Mouse (Mus musculus): ENCODE measurements around the gene Fam155a. TPM values are rescaled to one million over a fixed set of nuclear protein-coding genes. Genes with fewer than 3 reads are reported as not detected.

Fam155a gene
- polyA plus RNA-seq, 1 experiment from 2014 or later, result 0.15 TPM

DNA sequence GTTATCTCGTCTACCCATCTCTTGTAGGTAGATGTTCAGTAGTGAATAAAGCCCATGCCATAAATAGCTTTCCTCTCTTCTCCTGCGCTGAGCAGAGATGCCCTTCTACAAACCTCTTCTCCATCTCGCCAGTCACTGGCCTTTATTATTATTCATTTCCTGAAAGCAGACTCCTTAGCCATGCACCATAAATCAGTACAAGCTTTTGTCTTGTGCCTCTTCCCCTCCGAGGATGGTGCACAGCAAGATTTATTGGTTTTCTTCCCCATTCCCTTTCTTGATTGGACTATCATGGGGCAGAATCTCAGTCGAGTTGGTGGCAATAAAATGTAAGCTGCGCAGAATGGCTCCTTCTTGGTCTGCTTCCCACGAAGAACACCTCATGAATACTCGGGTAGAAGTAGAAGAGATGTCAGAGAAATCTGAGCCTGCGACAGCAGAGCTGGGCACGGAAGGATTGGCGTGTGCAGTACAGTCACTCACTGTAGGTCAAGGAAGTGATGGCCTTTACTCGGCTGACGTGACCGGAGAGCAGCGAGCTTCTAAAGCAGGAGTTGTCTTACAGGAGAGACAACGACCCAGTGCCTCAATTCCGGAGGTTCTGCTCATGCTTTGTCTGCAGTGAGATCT lies 590.2 kb downstream of the Fam155a start:
- Histone ChIP-seq H3K27me3 (ENCODE audit: control insufficient read depth, insufficient read depth, low read depth, low read length) (no peaks in the 10 kb centered on the region), H3K9me3 (ENCODE audit: control insufficient read depth, low read length) (no peaks in the 10 kb centered on the region), H3K9ac (ENCODE audit: low read length) (no peak overlapping the region), H3K4me1 (replicated peaks; ENCODE audit: control insufficient read depth, insufficient read depth, low read length) (no peaks in the 10 kb centered on the region), H3K36me3 (ENCODE audit: control insufficient read depth, insufficient read depth, low read length) (no peaks in the 10 kb centered on the region), H3K4me3 (ENCODE audit: low read length) (no peak overlapping the region), H3K27ac (ENCODE audit: low read length) (no peak overlapping the region), H3K4me2 (ENCODE audit: low read depth, low read length) (no peak overlapping the region)
- WGBS, result 74% methylated on average over 17 of the region's 17 CpGs
- no peak for ATAC-seq (ENCODE audit: low read depth)

DNA sequence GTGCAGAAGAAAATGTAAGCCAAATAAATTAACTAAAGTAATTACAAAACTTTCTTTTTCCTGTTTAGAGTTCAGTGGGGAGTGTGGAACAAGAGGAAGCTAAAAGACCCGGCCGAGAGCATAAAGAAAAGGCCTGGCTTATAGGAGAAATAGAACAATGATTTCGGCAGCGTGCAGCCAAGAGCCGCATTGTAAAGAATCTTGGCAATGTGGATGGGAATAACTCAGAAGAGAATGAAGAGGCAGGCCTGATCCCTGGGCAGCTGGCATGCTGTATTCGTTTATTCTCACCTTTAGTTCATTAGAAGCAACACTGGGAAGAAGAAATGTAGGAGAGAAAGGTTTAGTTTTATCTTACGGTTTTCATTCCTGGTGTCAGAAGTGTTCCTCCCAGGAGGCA lies 594.0 kb downstream of the Fam155a start:
- ATAC-seq (ENCODE audit: low read depth), result no peak
- H3K9me3 ChIP-seq (ENCODE audit: control insufficient read depth, low read length), result no peaks in the 10 kb centered on the region
- H3K4me1 ChIP-seq (replicated peaks; ENCODE audit: control insufficient read depth, insufficient read depth, low read length), result peaks cover 7% of the 10 kb centered on the region
- no peaks in the 10 kb centered on the region for H3K36me3 ChIP-seq (ENCODE audit: control insufficient read depth, insufficient read depth, low read length)
- H3K9ac ChIP-seq (ENCODE audit: low read length), result no peak overlapping the region
- no peak overlapping the region for H3K27ac ChIP-seq (ENCODE audit: low read length)
- no peak overlapping the region for H3K4me3 ChIP-seq (ENCODE audit: low read length)
- H3K4me2 ChIP-seq (ENCODE audit: low read depth, low read length), result no peak overlapping the region
- H3K27me3 ChIP-seq (ENCODE audit: control insufficient read depth, insufficient read depth, low read depth, low read length), result no peaks in the 10 kb centered on the region
- WGBS, result 68% methylated on average over 7 of the region's 7 CpGs

DNA sequence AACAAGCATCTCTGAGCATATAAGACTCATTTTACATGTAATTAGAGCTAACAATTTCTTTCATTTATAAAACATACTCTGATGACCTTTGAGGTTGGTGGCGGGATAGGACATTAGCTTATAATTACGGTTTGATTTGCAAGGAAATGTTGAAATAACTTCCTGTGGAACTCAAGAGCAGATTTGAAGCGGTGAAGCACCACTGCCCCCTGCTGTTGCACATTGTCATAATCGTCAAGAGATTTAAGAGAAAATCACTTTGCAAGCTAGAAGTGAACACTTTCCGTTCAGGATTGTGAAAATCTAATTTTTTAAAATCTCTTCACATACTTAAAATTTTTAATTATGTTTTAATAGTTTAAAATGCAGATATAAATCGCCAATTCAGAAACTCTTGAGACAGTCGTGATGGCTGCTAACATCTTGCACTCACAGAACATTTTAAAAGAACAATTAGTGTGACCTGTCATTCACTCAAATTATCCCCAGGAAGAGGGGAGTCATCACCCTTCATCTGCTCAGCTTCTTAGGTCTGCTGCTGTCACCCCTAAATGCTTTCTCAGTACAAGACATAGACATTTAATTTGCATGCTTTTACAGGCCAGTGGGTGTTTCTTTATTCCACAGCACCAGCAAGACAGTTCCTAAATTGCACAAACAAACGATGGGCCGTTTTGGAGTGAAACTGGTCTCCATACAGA lies 595.9 kb downstream of the Fam155a start:
- Histone ChIP-seq H3K4me3 (ENCODE audit: low read length) (no peak overlapping the region), H3K9me3 (ENCODE audit: control insufficient read depth, low read length) (no peaks in the 10 kb centered on the region), H3K27ac (ENCODE audit: low read length) (no peak overlapping the region), H3K4me1 (replicated peaks; ENCODE audit: control insufficient read depth, insufficient read depth, low read length) (peaks cover 12% of the 10 kb centered on the region), H3K4me2 (ENCODE audit: low read depth, low read length) (no peak overlapping the region), H3K27me3 (ENCODE audit: control insufficient read depth, insufficient read depth, low read depth, low read length) (no peaks in the 10 kb centered on the region), H3K36me3 (ENCODE audit: control insufficient read depth, insufficient read depth, low read length) (no peaks in the 10 kb centered on the region), H3K9ac (ENCODE audit: low read length) (no peak overlapping the region)
- no peak for ATAC-seq (ENCODE audit: low read depth)
- 17% methylated on average over 9 of the region's 9 CpGs for WGBS

DNA sequence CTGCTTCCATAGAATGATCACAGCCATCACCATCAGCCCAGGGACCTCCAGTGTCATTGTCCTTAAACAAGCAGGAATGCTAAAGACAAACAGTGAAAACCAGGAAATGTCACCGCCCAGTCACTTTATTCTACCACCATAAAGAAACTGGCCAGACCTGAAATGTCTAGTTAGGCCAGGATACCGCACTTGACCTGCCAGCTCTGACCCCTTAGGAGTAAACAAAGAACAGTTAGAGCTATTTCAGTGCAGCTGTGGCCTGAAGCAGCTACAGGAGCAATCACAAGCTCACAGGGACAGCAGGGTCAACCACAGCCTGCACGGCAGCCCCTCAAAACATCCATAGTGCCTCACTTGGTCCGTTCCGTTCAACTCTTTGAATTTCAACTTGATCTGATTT lies 599.1 kb downstream of the Fam155a start:
- peaks cover 22% of the 10 kb centered on the region for H3K4me1 ChIP-seq (replicated peaks; ENCODE audit: control insufficient read depth, insufficient read depth, low read length)
- H3K27ac ChIP-seq (ENCODE audit: low read length), result peak overlapping the region; percentile 7; the same call in 1 of the 2 replicates
- H3K9ac ChIP-seq (ENCODE audit: low read length), result no peak overlapping the region
- no peak overlapping the region for H3K4me3 ChIP-seq (ENCODE audit: low read length)
- no peaks in the 10 kb centered on the region for H3K9me3 ChIP-seq (ENCODE audit: control insufficient read depth, low read length)
- no peaks in the 10 kb centered on the region for H3K36me3 ChIP-seq (ENCODE audit: control insufficient read depth, insufficient read depth, low read length)
- ATAC-seq (ENCODE audit: low read depth), result peak; percentile 58; the same call in 1 of the 2 replicates
- WGBS, result 46% methylated on average over 5 of the region's 5 CpGs
- H3K27me3 ChIP-seq (ENCODE audit: control insufficient read depth, insufficient read depth, low read depth, low read length), result no peaks in the 10 kb centered on the region
- H3K4me2 ChIP-seq (ENCODE audit: low read depth, low read length), result no peak overlapping the region

DNA sequence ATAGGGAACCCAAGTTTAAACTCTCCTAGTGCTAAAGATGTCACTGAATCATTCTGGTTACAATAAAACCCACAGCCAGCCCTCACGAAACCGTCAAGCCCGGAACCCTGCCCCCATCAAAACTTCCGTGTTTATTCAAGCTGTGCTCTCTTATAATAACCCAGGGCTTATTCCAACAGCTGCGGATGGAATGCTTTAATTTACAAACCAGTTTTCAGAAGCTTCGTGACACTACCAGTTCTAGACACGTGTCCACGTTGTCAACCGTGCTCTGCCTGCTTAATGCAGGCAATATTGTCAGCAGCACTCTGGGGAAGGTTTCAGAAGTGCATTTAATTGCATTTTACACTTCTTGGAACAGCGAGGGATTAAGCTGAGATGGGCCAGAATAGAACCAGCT lies 603.0 kb downstream of the Fam155a start:
- peak; percentile 38; the same call in 1 of the 2 replicates for ATAC-seq (ENCODE audit: low read depth)
- whole genome bisulfite sequencing, result 20% methylated on average over 10 of the region's 10 CpGs

DNA sequence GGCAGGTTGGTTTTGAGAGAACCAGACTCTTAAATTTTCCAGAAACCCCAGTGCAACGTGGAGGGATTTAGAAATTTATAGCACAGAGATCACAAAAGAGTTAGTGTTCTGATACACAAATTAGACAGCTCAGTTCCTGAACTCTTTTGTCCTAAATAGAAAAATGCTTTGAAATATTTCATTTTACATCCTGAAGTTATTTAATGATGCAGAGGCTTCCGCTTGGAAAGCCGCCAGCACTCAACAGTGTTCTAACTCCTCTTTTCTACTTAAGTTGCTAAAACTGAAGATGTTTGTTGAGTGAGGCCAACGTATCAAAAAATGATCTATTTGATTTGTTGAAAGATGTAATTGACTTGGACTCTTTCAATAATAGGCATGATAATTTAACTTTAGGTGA lies 609.4 kb downstream of the Fam155a start:
- Histone ChIP-seq H3K27me3 (ENCODE audit: control insufficient read depth, insufficient read depth, low read depth, low read length) (no peaks in the 10 kb centered on the region), H3K4me3 (ENCODE audit: low read length) (no peak overlapping the region), H3K27ac (ENCODE audit: low read length) (no peak overlapping the region), H3K9ac (ENCODE audit: low read length) (no peak overlapping the region), H3K36me3 (ENCODE audit: control insufficient read depth, insufficient read depth, low read length) (no peaks in the 10 kb centered on the region), H3K4me1 (replicated peaks; ENCODE audit: control insufficient read depth, insufficient read depth, low read length) (peaks cover 8% of the 10 kb centered on the region; the same call in 1 of the 2 replicates), H3K4me2 (ENCODE audit: low read depth, low read length) (no peak overlapping the region), H3K9me3 (ENCODE audit: control insufficient read depth, low read length) (no peaks in the 10 kb centered on the region)
- no peak for ATAC-seq (ENCODE audit: low read depth)
- WGBS, result 42% methylated on average over 4 of the region's 4 CpGs

More for the DNA sequence above, 603.0 kb downstream of the Fam155a start:
- peaks cover 18% of the 10 kb centered on the region for H3K4me1 ChIP-seq (replicated peaks; ENCODE audit: control insufficient read depth, insufficient read depth, low read length)
- H3K4me2 ChIP-seq (ENCODE audit: low read depth, low read length), result no peak overlapping the region
- H3K4me3 ChIP-seq (ENCODE audit: low read length), result no peak overlapping the region
- no peaks in the 10 kb centered on the region for H3K36me3 ChIP-seq (ENCODE audit: control insufficient read depth, insufficient read depth, low read length)
- no peak overlapping the region for H3K27ac ChIP-seq (ENCODE audit: low read length)
- no peaks in the 10 kb centered on the region for H3K9me3 ChIP-seq (ENCODE audit: control insufficient read depth, low read length)
- no peak overlapping the region for H3K9ac ChIP-seq (ENCODE audit: low read length)
- no peaks in the 10 kb centered on the region for H3K27me3 ChIP-seq (ENCODE audit: control insufficient read depth, insufficient read depth, low read depth, low read length)

DNA sequence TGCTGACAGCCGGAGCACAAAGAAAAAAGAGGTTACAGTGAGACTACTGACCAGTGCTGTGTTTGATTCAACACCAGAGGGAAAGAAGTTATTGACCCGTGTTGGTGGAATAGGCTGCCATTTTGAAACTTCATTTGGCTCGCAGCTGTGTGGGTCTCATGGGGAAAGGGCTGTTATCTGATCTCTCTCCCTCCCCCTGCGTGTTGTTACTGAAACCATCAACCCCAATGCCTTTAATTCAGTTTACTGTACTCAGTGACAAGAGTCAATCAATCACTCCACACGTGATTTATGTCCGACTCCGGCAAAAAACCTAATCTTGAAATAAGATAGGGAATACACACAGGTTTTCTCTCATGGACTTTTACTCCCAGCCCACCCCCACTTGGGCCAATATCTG lies 611.6 kb downstream of the Fam155a start:
- 69% methylated on average over 7 of the region's 7 CpGs for WGBS
- H3K27ac ChIP-seq (ENCODE audit: low read length), result no peak overlapping the region
- peaks cover 8% of the 10 kb centered on the region; the same call in 1 of the 2 replicates for H3K4me1 ChIP-seq (replicated peaks; ENCODE audit: control insufficient read depth, insufficient read depth, low read length)
- no peaks in the 10 kb centered on the region for H3K9me3 ChIP-seq (ENCODE audit: control insufficient read depth, low read length)
- no peak overlapping the region for H3K4me3 ChIP-seq (ENCODE audit: low read length)
- no peaks in the 10 kb centered on the region for H3K36me3 ChIP-seq (ENCODE audit: control insufficient read depth, insufficient read depth, low read length)
- no peaks in the 10 kb centered on the region for H3K27me3 ChIP-seq (ENCODE audit: control insufficient read depth, insufficient read depth, low read depth, low read length)
- no peak overlapping the region for H3K4me2 ChIP-seq (ENCODE audit: low read depth, low read length)
- H3K9ac ChIP-seq (ENCODE audit: low read length), result no peak overlapping the region
- ATAC-seq (ENCODE audit: low read depth), result no peak

DNA sequence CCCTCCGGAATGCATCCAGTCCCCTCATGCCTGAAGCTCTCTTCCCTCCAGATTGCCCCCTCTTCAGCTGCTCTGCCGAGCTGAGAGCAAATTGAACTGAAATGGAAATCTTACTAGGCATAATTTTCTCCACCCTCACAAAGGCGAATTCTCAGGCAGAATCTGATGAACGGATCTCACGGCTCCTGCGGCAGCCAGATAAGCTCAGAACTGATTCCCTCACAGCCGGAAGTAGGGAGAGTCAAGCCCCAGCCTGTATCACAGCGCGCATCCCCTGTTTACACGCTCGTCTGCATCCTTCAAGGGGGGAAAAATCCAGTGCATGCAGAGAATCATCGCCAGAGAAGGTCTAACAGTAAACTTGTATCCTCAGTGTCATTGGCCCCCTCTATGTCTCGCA lies 612.3 kb downstream of the Fam155a start:
- Histone ChIP-seq H3K9ac (ENCODE audit: low read length) (no peak overlapping the region), H3K36me3 (ENCODE audit: control insufficient read depth, insufficient read depth, low read length) (no peaks in the 10 kb centered on the region)

DNA sequence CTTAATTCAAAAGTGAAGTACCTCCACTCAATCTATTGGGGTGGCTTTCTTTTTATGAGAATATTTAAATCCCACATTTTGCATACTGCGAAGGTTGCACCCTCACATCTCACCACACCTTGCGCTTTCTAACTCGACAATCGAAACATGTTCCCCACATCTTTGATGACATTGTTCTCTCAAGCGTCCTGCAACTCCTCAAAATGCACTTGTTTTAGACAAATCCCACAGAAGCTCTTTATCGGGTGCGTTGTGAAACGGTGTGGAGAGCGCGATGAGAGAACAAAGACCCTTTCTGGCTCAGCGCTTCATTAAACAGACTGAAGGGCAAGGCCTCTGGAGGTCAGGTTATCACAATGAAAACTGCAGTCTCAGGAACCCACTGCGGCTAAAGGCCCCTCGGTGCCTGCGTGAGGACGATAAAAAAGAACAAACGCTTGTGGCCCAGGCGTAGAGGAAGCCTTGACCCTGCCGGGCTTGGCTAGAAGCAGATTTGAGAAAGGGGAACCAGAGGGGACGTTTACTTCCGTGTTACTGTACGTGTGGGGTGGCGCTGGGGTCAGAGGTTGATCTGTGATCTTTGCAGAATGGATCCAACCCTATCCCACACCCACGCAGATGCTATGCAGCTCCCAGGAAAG lies 613.7 kb downstream of the Fam155a start:
- H3K4me2 ChIP-seq (ENCODE audit: low read depth, low read length), result 0 out of 2 replicates have a peak overlapping the region, but pooled peaks have one; percentile 4
- peaks cover 7% of the 10 kb centered on the region; the same call in 1 of the 2 replicates for H3K4me1 ChIP-seq (replicated peaks; ENCODE audit: control insufficient read depth, insufficient read depth, low read length)
- no peaks in the 10 kb centered on the region for H3K9me3 ChIP-seq (ENCODE audit: control insufficient read depth, low read length)
- 17% methylated on average over 23 of the region's 23 CpGs for WGBS
- no peak overlapping the region for H3K9ac ChIP-seq (ENCODE audit: low read length)
- no peaks in the 10 kb centered on the region for H3K27me3 ChIP-seq (ENCODE audit: control insufficient read depth, insufficient read depth, low read depth, low read length)
- ATAC-seq (ENCODE audit: low read depth), result 0 out of 2 replicates have a peak, but pooled peaks have one; percentile 27
- H3K36me3 ChIP-seq (ENCODE audit: control insufficient read depth, insufficient read depth, low read length), result no peaks in the 10 kb centered on the region
- no peak overlapping the region for H3K27ac ChIP-seq (ENCODE audit: low read length)
- no peak overlapping the region for H3K4me3 ChIP-seq (ENCODE audit: low read length)

More for the DNA sequence above, 612.3 kb downstream of the Fam155a start:
- 56% methylated on average over 13 of the region's 13 CpGs for WGBS
- no peaks in the 10 kb centered on the region for H3K27me3 ChIP-seq (ENCODE audit: control insufficient read depth, insufficient read depth, low read depth, low read length)
- H3K9me3 ChIP-seq (ENCODE audit: control insufficient read depth, low read length), result no peaks in the 10 kb centered on the region
- no peak overlapping the region for H3K4me2 ChIP-seq (ENCODE audit: low read depth, low read length)
- peaks cover 8% of the 10 kb centered on the region; the same call in 1 of the 2 replicates for H3K4me1 ChIP-seq (replicated peaks; ENCODE audit: control insufficient read depth, insufficient read depth, low read length)
- no peak overlapping the region for H3K27ac ChIP-seq (ENCODE audit: low read length)
- no peak overlapping the region for H3K4me3 ChIP-seq (ENCODE audit: low read length)
- ATAC-seq (ENCODE audit: low read depth), result no peak

Data from lung, embryonic 16.5 days (tissue).